Mouse (Mus musculus) heart, postnatal 25 days (tissue): ENCODE data around the gene Ssbp2. TPM values are rescaled to one million over a fixed set of nuclear protein-coding genes. Genes with fewer than 3 reads are reported as not detected.

Experiments
- DNase-seq: peaks from one replicate; pipeline ENCODE4 v3.0.0; 2022; ENCODE audit warnings: low spot score
- intact Hi-C: fragments of 180-260 bp; cut with DNase I; formaldehyde crosslinking; loops from one replicate; pipeline ENCODE4 v1.15.1; 2025
- total RNA-seq, 2 experiments: library from RNA; stranded (reverse); gene quantifications; 2 replicates each; pipeline ENCODE4 v1.2.3; 2021

The Ssbp2 gene
- total RNA-seq, 2 experiments from 2014 or later: 43.3 to 48.1 TPM

- intact Hi-C loops: loop anchor here (2.0 to 10.0 kb wide), 4 partner anchors 40 to 344 kb away; partner anchors contain the start of genes Atg10 and Zcchc9
Observed at GRCm38 (mm10) chr13:91460621-91461284, 670 bp downstream of the Ssbp2 start.

GRCm38 (mm10) chr13:91461299-91461698, 1.2 kb downstream of the Ssbp2 start:
- intact Hi-C loops: loop anchor here (2.0 to 10.0 kb wide), 4 partner anchors 40 to 344 kb away; partner anchors contain the start of genes Atg10 and Zcchc9
- DNase-seq: no peak

More at GRCm38 (mm10) chr13:91460621-91461284, 670 bp downstream of the Ssbp2 start:
- DNase-seq: peak; percentile 96

DNA sequence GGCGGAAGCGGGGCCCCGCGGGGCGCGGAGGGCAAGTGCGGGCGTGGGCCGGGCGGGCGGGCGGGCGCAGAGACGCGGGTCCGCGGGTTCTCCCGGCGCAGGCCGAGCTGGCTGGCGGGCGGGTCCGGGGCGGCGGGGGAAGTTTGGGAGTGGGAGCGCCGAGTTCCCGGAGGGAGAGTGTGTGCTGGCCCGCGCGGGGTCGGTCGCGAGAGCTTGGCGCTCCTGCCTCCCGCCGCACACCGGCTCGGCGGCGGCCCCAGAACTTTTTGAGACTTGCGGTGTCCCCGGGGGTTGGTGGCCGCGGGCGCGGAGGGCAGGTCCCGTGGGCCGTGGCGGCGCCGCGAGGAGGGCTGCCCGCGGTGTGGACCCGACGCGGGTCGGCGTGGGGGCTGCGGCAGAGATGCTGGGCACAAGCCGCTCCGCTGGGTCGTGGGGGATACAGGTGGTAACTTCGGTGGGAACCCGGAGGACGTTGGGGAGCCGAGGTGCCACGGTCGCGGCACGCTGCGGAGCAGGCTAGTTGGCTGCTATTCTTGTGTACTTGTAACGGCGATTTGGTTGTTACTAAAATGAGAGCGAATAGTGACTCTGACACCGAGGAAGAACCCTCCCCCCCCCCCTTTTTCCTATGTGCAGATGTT, 1.7 kb downstream of the Ssbp2 start:
- DNase-seq: no peak
- intact Hi-C loops: loop anchor here (2.0 to 10.0 kb wide), 4 partner anchors 41 to 343 kb away; partner anchors contain the start of genes Atg10 and Zcchc9

- DNase-seq: no peak
Observed at GRCm38 (mm10) chr13:91462395-91462794, 2.3 kb downstream of the Ssbp2 start.

GRCm38 (mm10) chr13:91462893-91463481, 2.9 kb downstream of the Ssbp2 start:
- DNase-seq: no peak
- intact Hi-C loops: loop anchor here (5.0 to 10.0 kb wide), 2 partner anchors 241 to 342 kb away; partner anchors contain the start of genes Atg10 and Zcchc9

More at GRCm38 (mm10) chr13:91462395-91462794, 2.3 kb downstream of the Ssbp2 start:
- intact Hi-C loops: loop anchor here (5.0 to 10.0 kb wide), 2 partner anchors 240 to 342 kb away; partner anchors contain the start of genes Atg10 and Zcchc9

- intact Hi-C loops: loop anchor here (2.0 to 10.0 kb wide), 2 partner anchors 172 to 340 kb away; partner anchors contain the start of gene Zcchc9
- no peak for DNase-seq
Observed at GRCm38 (mm10) chr13:91465002-91465715, 5.1 kb downstream of the Ssbp2 start.

DNA sequence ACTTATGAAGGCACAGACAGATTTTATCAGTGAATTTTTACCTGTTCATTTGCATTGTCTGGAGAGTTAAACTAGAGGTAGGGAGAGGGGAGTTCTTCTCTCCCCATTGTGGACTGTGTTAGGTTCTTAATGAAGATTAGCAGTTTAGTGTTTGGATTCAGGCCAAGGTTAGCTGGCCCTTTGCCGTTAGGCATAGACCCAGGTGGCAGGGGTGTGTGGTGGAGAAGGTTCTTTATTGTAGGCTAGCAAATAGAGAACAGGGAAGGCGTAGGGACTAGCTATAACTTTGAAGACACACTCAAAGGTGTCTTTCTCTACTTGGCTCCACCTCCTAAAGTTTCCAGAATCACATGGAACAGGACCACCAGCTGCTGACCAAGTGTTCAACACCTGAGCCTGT, 11.5 kb downstream of the Ssbp2 start:
- intact Hi-C loops: loop anchor here (10.0 kb wide), 1 partner anchor 93 kb away; no protein-coding TSS in a partner anchor
- no peak for DNase-seq

DNA sequence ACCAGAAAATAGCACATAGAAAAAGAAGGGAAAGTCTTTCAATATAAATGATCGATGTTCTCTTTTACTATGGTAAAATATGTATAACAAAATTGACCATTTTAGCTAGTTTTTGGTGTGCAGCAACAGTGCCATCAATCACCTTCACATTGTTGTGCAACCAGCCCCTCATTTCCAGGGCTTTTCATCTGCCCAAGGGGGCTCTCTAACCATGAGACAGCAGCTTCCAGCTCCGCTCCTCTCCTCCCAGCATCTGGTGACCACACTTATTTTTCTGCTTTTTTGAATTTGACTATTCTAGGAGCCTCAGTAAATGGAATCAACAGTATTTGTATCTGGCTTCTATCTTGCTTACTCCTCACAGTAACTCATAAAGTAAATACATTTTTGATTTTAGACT, 11.9 kb downstream of the Ssbp2 start:
- no peak for DNase-seq
- intact Hi-C loops: loop anchor here (10.0 kb wide), 1 partner anchor 93 kb away; no protein-coding TSS in a partner anchor

DNA sequence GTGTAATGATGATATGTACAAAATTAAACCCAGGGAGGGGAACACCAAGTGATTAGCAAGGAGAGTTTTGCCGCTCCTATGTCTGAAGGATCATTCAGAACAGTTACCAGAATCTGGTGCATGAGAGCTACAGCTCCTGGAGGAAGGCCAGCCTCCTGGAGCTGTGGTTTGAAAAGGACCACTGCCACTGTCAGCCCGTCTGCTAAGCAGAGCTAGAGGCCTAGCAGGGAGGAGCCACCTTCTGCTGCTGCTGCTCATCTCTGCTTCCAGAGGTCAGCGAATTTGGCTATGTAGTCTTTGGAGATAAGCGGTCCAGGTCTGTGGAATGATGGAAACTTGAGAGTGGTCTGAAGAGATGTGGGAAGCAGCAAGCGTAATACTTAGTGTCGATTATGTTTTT, 13.4 kb downstream of the Ssbp2 start:
- intact Hi-C loops: loop anchor here (10.0 kb wide), 1 partner anchor 91 kb away; no protein-coding TSS in a partner anchor
- DNase-seq: no peak

GRCm38 (mm10) chr13:91474027-91474426, 13.9 kb downstream of the Ssbp2 start:
- DNase-seq: no peak
- intact Hi-C loops: loop anchor here (10.0 kb wide), 1 partner anchor 91 kb away; no protein-coding TSS in a partner anchor

DNA sequence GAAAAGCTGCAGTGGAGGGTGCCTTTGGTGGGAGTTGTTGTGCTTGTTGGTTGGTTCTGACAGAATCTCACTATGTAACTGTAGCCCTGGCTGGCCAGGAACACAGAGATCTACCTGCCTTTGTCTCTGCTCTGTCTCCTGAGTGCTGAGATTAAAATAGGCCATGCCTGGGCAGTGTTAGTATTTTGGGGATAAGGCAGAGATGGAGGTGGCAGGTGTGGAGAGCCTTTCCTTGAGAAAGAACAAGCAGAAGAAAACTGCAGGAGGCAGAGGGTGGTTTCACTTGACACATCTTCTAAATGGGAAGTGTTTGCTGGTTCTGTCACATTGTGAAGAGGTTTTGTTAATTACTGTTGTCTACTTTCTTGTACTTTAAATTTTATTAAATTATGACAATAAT, 15.8 kb downstream of the Ssbp2 start:
- intact Hi-C loops: loop anchor here (10.0 kb wide), 1 partner anchor 89 kb away; no protein-coding TSS in a partner anchor

GRCm38 (mm10) chr13:91476596-91477100, 16.6 kb downstream of the Ssbp2 start:
- intact Hi-C loops: loop anchor here (10.0 kb wide), 1 partner anchor 88 kb away; no protein-coding TSS in a partner anchor
- no peak for DNase-seq

More for the DNA sequence above, 15.8 kb downstream of the Ssbp2 start:
- no peak for DNase-seq

DNA sequence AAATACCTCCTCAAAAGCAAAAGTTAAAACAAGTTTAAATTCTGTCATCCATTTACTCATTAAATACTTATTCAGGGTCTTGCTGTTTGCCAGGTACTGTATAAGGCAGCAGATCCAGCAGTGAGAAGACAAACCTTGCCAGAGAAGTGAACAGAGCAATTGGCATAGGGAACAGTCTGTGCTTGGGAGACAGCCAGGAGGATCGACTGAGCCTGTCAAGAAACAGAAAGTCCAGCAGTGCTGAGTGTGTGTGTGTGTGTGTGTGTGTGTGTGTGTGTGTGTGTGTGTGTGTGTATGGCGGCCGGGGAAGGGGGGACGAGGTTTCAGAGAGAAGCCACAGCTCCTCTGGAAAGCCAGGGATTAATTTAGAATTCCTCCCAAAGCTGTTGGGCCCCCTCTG, 17.9 kb downstream of the Ssbp2 start:
- peak; percentile 36 for DNase-seq
- intact Hi-C loops: loop anchor here (10.0 kb wide), 1 partner anchor 87 kb away; no protein-coding TSS in a partner anchor

GRCm38 (mm10) chr13:91484303-91484702, 24.2 kb downstream of the Ssbp2 start:
- DNase-seq: no peak
- intact Hi-C loops: no loop called here

DNA sequence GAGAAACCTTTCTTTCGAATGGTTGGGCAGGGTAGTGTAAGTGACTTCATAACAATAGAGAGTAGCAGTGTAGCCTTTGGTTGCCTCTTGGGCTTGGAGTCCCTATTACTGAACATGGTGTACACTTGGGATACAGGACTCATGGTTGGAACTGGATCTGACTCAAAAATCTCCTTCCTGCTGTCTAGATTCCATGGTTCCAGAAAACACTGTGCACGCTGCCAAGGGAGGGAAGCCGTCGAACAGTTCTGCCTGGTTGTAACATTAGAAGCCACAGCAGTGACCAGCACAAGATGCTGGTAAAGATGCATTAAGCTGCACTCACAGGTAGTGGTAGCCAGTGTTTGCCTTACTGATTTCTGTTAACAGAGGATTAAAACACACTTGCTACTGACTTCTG, 32.0 kb downstream of the Ssbp2 start:
- intact Hi-C loops: no loop called here
- DNase-seq: no peak

DNA sequence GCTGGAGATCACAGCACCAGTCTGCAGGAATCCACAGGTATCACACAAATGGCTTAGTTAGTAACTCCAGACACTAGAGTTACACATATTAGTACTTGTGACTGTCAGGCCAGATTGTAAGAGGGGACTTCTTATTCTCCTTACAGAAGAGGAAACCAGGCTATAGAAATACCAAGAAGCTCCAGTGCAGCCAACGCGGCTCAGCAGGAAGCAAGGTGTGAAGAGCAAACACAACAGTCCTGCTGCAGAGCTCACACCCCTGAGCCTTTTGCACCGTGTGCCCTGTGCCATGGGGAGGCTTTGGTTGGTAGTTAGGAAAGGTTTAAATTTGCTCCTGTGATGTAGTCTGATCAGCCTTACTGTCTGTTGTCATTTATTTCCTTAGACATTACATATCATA, 37.0 kb downstream of the Ssbp2 start:
- intact Hi-C loops: no loop called here
- no peak for DNase-seq

GRCm38 (mm10) chr13:91501735-91502134, 41.7 kb downstream of the Ssbp2 start:
- no peak for DNase-seq
- intact Hi-C loops: no loop called here

DNA sequence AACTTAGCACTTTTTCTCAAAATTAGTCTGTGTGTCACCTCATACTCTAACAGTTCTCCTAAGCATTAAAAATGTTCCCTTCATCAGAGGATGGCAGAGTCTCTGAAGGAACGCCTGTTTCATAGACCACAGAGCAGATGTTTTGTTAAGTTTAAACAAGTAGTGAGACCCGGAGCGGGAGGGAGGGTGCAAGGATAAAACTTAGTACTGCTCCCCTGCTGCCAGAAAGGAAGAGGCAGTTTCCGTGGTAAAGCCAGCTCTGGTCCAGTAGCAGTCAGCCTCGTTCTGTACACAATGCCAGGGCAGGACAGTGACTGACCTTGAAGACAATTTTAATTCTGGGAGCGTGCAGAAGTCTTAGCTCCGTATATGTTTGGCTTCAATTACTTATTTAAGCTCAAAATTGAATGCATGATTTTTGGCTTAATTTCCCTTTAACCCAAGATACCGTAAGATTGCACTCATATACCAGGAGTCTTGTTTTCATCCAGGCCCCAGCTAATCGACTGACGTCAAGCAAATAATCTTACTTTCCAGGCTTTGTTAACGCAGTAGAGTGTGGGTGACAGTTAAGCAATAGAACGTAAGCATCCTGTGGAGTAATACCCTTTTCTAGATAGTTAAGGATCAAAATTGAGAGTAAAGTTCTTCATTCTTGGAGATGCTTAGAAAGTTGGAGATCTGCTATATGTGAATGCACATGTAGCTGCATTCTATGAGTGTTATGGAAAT, 42.7 kb downstream of the Ssbp2 start:
- DNase-seq: no peak
- intact Hi-C loops: no loop called here

DNA sequence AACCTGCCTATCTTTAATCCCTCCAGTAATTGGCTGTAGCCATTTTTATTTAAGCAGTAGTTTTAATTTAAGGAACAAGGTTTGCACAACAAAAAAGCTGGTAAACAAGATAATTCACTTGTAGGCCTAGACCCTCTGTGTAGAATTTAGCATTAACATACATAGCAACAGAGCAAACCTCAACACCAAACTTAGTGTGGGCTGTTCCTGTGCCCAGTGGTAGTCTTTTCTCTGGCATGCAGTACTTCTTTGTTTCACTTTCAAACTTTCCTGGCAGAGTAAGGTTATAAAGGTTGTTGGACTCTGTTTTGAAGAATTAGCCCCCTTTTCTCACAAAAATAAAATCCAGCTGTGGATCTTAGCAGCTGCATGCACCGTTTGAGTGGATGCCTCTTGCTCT, 48.9 kb downstream of the Ssbp2 start:
- intact Hi-C loops: no loop called here
- DNase-seq: no peak
